In the genomic region with DNA sequence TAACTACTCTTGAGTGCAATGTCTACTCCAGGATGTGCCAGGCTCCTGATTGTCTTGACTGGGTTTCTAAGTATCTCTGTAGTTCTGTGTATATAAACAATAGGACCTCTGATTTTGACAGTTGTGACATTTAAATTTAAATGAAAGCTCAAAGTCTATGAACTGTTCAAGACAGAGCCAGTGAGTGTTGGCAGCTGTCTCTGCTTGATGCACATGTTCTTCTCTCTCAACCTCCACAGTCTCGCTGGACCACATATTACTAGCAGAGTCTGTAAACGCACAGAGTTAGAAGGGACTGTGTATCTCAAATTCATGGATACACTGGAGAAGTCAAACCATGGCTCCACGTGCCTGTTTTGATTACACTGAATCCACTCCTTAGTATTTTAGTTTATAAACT, we compare ENCODE assay signal across 28 mouse cellular contexts.
"Had no signal": no experiment of that assay in that cellular context is flagged by ENCODE, and none has a peak within 500 bp of the region (broad histone marks: within the 10 kb centered on the region; RNA-seq: fewer than 3 reads in every experiment).

No protein-coding gene starts in this region.

- DNase-seq: cerebellum, adult 2 months; cerebellum, adult 8-10 months; cerebellum, adult 9-10 months; cerebellum, adult 9-11 months; cerebellum, postnatal 10 days; cerebellum, postnatal 14 days; cerebellum, postnatal 25 days; cerebellum, postnatal 36 days; embryo, embryonic 11 days; forebrain, postnatal 0 days; gastrocnemius, adult 2 months; gastrocnemius, postnatal 10 days; gastrocnemius, postnatal 14 days; gastrocnemius, postnatal 25 days; gastrocnemius, postnatal 36 days; heart, adult 11 months; heart, adult 18-20 months had no signal

- ATAC-seq: forebrain, embryonic 13.5 days; forebrain, embryonic 14.5 days; forebrain, embryonic 15.5 days; forebrain, embryonic 16.5 days; forebrain, postnatal 0 days had no signal

- H3K9me3 ChIP-seq: embryonic facial prominence, embryonic 10.5 days; embryonic facial prominence, embryonic 12.5 days; embryonic facial prominence, embryonic 13.5 days; embryonic facial prominence, embryonic 15.5 days; forebrain, embryonic 10.5 days; forebrain, embryonic 12.5 days; forebrain, embryonic 13.5 days; forebrain, embryonic 15.5 days had no signal

- H3K4me2 ChIP-seq: embryonic facial prominence, embryonic 12.5 days; embryonic facial prominence, embryonic 13.5 days; embryonic facial prominence, embryonic 15.5 days; forebrain, embryonic 12.5 days; forebrain, embryonic 13.5 days; forebrain, embryonic 15.5 days had no signal

- H3K27me3 ChIP-seq: embryonic facial prominence, embryonic 12.5 days; embryonic facial prominence, embryonic 13.5 days; embryonic facial prominence, embryonic 15.5 days; forebrain, embryonic 12.5 days; forebrain, embryonic 13.5 days; forebrain, embryonic 15.5 days had no signal

- H3K9ac ChIP-seq: embryonic facial prominence, embryonic 12.5 days; embryonic facial prominence, embryonic 13.5 days; embryonic facial prominence, embryonic 15.5 days; forebrain, embryonic 12.5 days; forebrain, embryonic 13.5 days; forebrain, embryonic 15.5 days; forebrain, postnatal 0 days had no signal

- H3K4me1 ChIP-seq: embryonic facial prominence, embryonic 10.5 days; embryonic facial prominence, embryonic 12.5 days; embryonic facial prominence, embryonic 13.5 days; embryonic facial prominence, embryonic 15.5 days; forebrain, embryonic 10.5 days; forebrain, embryonic 12.5 days; forebrain, embryonic 13.5 days; forebrain, embryonic 15.5 days had no signal

- H3K27ac ChIP-seq: embryonic facial prominence, embryonic 10.5 days; embryonic facial prominence, embryonic 12.5 days; embryonic facial prominence, embryonic 13.5 days; embryonic facial prominence, embryonic 15.5 days; forebrain, embryonic 10.5 days; forebrain, embryonic 12.5 days; forebrain, embryonic 13.5 days; forebrain, embryonic 15.5 days; gastrocnemius, adult 2 months had no signal

- H3K36me3 ChIP-seq: embryonic facial prominence, embryonic 10.5 days; embryonic facial prominence, embryonic 12.5 days; embryonic facial prominence, embryonic 13.5 days; embryonic facial prominence, embryonic 15.5 days; forebrain, embryonic 10.5 days; forebrain, embryonic 12.5 days; forebrain, embryonic 15.5 days had no signal

- H3K4me3 ChIP-seq: embryonic facial prominence, embryonic 10.5 days; embryonic facial prominence, embryonic 12.5 days; embryonic facial prominence, embryonic 13.5 days; embryonic facial prominence, embryonic 15.5 days; erythroblast, embryonic 14.5 days; forebrain, embryonic 10.5 days; forebrain, embryonic 12.5 days; forebrain, embryonic 13.5 days; forebrain, embryonic 15.5 days; gastrocnemius, adult 2 months had no signal
